Mouse (Mus musculus) liver, embryonic 15.5 days (tissue): ENCODE results near the gene Slc47a1. TPM values are rescaled to one million over a fixed set of nuclear protein-coding genes. Genes with fewer than 3 reads are reported as not detected.

Source experiments
- ATAC-seq: fragments of 200-750 bp; cut with Nextera tagmentation; 2 replicates; pipeline ENCODE4 v1.8.0; 2017; ENCODE audit warnings: moderate number of reproducible peaks, mild to moderate bottlenecking, moderate library complexity; ENCODE audit not compliant: insufficient read depth
- H3K27ac ChIP-seq: fragments of 300-500 bp; sonication (generic); replicated peaks from 2 replicates; pipeline ENCODE4 v1.5.1; 2015; ENCODE audit warnings: mild to moderate bottlenecking, inconsistent platforms
- H3K27me3 ChIP-seq: fragments of 300-500 bp; sonication (generic); 2 replicates; pipeline ENCODE4 v1.6.1; 2015; ENCODE audit warnings: mild to moderate bottlenecking, inconsistent platforms
- H3K36me3 ChIP-seq: fragments of 300-500 bp; sonication (generic); replicated peaks from 2 replicates; pipeline ENCODE4 v1.6.1; 2015; ENCODE audit warnings: moderate library complexity, mild to moderate bottlenecking, inconsistent platforms
- H3K4me1 ChIP-seq: fragments of 300-500 bp; sonication (generic); replicated peaks from 2 replicates; pipeline ENCODE4 v1.6.1; 2015; ENCODE audit warnings: inconsistent platforms
- H3K4me2 ChIP-seq: fragments of 300-500 bp; sonication (generic); 2 replicates; pipeline ENCODE4 v1.6.1; 2015; ENCODE audit warnings: moderate library complexity, mild to moderate bottlenecking, inconsistent platforms
- H3K4me3 ChIP-seq: fragments of 300-500 bp; sonication (generic); replicated peaks from 2 replicates; pipeline ENCODE4 v1.5.1; 2015; ENCODE audit warnings: mild to moderate bottlenecking, inconsistent platforms
- H3K9ac ChIP-seq: fragments of 300-500 bp; sonication (generic); 2 replicates; pipeline ENCODE4 v1.6.1; 2015; ENCODE audit warnings: moderate library complexity, mild to moderate bottlenecking, inconsistent platforms
- H3K9me3 ChIP-seq: fragments of 300-500 bp; sonication (generic); replicated peaks from 2 replicates; pipeline ENCODE4 v1.6.1; 2016; ENCODE audit warnings: inconsistent platforms
- WGBS: fragments of 180-500 bp; shearing (Covaris S2); methylation state at CpG from one replicate; pipeline ENCODE4 v1.1.7; 2015; ENCODE audit warnings: mixed read lengths; ENCODE audit not compliant: insufficient replicate concordance; 5-methylcytosine and 5-hydroxymethylcytosine counted together
- polyA plus RNA-seq: library from polyadenylated mRNA; unstranded; fragments of >200 nt; fragmentation: Nextera tagmentation; extraction: Ambion mirVana; gene quantifications from 2 replicates; pipeline ENCODE4 v1.2.1, GENCODE M21; 2015

Slc47a1 gene
- polyA plus RNA-seq, 1 experiment from 2014 or later = 14.6 TPM

GRCm38 (mm10) chr11:61294431-61294830, 83.7 kb downstream of the Slc47a1 start:
- H3K9me3 ChIP-seq = no peaks in the 10 kb centered on the region
- H3K27ac ChIP-seq = no peak overlapping the region
- ATAC-seq = no peak
- H3K4me2 ChIP-seq = no peak overlapping the region
- no peaks in the 10 kb centered on the region for H3K27me3 ChIP-seq
- WGBS = 44% methylated on average over 3 of the region's 3 CpGs
- no peak overlapping the region for H3K4me3 ChIP-seq
- no peak overlapping the region for H3K9ac ChIP-seq
- no peaks in the 10 kb centered on the region for H3K36me3 ChIP-seq
- no peaks in the 10 kb centered on the region for H3K4me1 ChIP-seq

Other genes with a start within 250 kb of the Slc47a1 start
- gene Usp22, start 203.3 kb downstream of the Slc47a1 start, polyA plus RNA-seq = 15.9 and 17.0 TPM in 2 replicates
- gene Aldh3a1, start 170.8 kb downstream of the Slc47a1 start, polyA plus RNA-seq = 0.10 and 0.14 TPM in 2 replicates
- 32.4 and 33.0 TPM in 2 replicates for gene Aldh3a2, start 110.9 kb downstream of the Slc47a1 start, polyA plus RNA-seq
- gene Slc47a2, start 35.5 kb downstream of the Slc47a1 start, polyA plus RNA-seq = 0.03 and 0.06 TPM in 2 replicates
- gene Rnf112, start 75.8 kb upstream of the Slc47a1 start, polyA plus RNA-seq = 0.08 and 0.17 TPM in 2 replicates
- 8.7 and 9.8 TPM in 2 replicates for gene Mfap4, start 107.1 kb upstream of the Slc47a1 start, polyA plus RNA-seq
- gene Mapk7, start 116.1 kb upstream of the Slc47a1 start, polyA plus RNA-seq = 7.4 and 8.7 TPM in 2 replicates
- gene B9d1, start 126.8 kb upstream of the Slc47a1 start, polyA plus RNA-seq = 1.6 and 1.8 TPM in 2 replicates
- gene Epn2, start 201.3 kb upstream of the Slc47a1 start, polyA plus RNA-seq = 2.0 TPM in 2 replicates